Mouse (Mus musculus): ENCODE data around the gene Srp14. TPM values are rescaled to one million over a fixed set of nuclear protein-coding genes. Genes with fewer than 3 reads are reported as not detected.

The Srp14 gene
- total RNA-seq, 1 experiment from 2014 or later = 241 TPM

DNA sequence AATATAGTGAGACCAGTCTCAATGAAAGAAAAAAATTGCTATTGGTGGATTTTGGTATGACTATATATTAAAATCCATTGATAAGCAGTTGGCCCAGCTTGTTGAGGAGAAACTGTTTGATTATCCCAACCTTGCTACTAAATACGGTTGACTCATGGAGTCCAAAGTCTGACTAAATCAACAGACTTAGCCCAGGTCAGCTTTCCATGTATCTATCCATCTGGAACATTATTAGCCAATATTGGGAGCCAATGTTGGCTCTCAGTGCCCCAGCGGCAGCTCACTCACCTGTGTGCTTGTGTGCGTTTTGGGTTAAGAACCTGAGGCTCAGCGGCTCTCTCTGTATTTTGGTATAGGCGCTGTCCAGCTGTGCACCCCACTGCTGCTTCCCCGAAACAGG, 28.5 kb downstream of the Srp14 start:
- ATAC-seq (replicated peaks; ENCODE audit: insufficient number of reproducible peaks, low FRiP score, low TSS enrichment, poor library complexity, severe bottlenecking) = no peak

DNA sequence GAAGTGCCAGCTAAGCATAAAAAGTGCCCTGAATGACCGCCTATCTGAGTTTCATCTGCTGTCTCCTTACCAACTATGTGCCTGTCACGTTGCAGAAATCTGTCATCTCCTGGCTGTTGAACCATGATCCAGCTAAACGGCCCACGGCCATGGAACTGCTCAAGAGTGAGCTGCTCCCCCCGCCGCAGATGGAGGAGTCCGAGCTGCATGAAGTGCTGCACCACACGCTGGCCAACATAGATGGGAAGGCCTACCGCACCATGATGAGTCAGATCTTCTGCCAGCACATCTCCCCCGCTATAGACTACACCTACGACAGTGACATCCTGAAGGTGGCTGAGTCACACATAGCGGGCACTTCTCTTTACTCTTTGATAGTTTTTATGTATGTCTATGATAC, 31.3 kb downstream of the Srp14 start:
- no peak for ATAC-seq (replicated peaks; ENCODE audit: insufficient number of reproducible peaks, low FRiP score, low TSS enrichment, poor library complexity, severe bottlenecking)

DNA sequence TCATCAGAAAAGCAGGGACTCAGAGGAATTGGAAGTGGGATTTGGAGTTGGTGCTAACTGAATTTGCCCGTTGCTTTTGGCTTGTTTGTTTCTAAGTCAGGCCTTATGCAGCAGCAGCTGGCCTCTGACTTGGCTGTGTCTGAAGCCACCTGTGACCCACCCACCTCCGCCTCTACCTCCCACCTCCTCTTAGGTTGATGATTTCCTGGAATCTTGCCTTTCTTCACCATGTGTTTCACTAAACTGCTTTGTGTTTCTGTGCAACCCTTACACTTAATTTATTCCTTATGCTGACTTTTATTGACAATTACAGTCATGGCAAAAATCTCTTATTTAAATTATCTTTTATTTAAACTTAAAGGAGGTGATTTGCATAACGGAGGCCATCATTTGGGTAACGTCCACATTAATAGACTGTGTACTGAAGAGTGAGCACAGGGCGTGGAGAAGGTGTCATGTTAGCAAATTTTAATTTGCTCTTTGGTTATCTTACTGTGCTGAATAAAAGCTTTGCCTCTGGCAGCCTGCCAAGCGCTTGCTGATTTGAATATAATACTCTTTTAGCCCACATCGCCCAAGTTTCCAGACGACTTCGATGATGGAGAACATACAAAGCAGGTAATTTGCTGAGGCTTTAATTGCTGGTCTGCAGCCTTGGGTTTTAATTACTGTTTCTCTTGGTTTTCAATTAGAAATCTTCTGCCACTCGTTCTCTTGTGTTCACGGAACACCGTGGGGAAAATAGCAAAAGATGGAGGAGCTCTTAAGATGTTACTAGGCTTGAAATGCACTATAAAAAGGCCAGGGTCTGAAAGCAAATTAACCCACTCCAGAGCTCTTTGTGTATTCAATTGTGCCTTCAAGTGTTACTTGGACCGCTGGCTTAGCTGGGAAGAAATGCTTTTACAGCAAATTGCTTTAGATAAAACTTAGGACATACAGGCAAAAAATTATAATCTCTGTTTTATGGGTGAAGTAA, 33.5 kb downstream of the Srp14 start:
- no peak for ATAC-seq (replicated peaks; ENCODE audit: insufficient number of reproducible peaks, low FRiP score, low TSS enrichment, poor library complexity, severe bottlenecking)

DNA sequence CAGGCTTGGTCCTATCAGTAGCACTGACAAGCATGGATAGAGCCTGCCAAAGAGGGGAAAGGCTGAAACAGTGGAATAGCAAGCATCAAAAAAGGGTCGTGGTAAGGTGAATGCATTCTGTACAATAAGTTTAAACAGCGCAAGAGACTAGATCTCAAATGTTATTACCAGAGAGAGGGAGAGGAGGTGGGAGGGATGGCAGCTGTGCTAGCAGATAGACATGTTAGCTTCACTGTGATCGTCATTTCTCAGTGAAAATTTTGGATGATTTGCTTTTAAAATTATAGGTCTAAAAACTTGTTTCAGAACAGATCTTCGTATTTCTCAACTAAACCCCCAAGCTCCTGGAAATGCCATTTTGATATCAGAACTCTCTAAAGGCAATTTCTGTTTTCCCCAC, 36.8 kb downstream of the Srp14 start:
- no peak for ATAC-seq (replicated peaks; ENCODE audit: insufficient number of reproducible peaks, low FRiP score, low TSS enrichment, poor library complexity, severe bottlenecking)

DNA sequence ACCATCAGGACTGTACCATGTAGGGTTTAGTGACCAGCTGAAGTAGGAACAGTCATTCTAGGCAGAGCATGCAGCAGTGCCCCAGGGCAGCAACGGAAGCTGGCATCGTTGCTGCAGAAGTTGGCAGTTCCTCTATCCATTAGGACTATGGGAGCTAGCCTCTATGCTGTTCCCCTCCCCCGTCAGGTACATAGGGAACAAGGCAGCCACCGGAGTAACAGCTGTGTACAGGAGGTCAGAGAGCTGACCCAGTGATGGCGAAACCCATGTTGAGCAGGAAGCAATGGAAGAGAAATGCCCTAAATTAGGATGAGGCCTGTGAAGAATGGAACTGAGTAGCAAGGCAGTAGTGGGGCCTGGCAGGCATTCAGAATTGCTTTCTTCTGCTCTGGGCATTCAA, 37.3 kb downstream of the Srp14 start:
- ATAC-seq (replicated peaks; ENCODE audit: insufficient number of reproducible peaks, low FRiP score, low TSS enrichment, poor library complexity, severe bottlenecking) = no peak

DNA sequence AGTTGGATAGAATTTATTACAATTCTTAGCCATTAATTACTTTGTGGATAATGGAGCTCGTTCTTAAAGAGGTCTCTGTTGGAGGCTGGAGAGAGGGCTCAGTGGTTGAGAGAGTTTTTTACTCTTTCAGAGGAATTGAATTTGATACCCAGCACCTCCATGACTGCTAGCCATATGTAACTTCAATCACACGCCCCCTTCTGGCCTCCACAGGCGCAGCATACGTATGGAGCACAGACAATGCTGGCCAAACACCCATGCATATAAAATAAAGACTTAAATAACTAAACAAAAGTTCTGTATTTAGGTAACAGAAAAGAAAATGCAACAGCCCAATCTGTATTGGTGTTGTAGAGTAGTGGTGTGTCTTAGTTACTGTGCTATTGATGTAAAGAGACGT, 47.9 kb downstream of the Srp14 start:
- ATAC-seq (replicated peaks; ENCODE audit: insufficient number of reproducible peaks, low FRiP score, low TSS enrichment, poor library complexity, severe bottlenecking) = no peak

DNA sequence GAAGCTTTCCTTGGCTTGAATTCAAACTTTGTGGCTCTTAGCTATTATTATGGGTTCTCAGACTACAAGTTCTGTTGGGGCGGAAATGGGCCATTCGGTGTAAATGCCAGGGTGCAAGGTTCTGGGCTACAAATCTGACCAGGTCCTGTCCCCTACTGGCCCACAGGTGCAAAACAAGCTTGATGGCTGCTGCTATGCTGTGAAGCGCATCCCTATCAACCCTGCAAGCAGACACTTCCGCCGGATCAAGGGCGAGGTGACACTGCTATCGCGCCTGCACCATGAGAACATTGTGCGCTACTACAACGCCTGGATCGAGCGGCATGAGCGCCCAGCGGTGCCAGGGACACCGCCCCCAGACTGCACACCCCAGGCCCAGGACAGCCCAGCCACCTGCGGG, 48.9 kb downstream of the Srp14 start:
- no peak for ATAC-seq (replicated peaks; ENCODE audit: insufficient number of reproducible peaks, low FRiP score, low TSS enrichment, poor library complexity, severe bottlenecking)

DNA sequence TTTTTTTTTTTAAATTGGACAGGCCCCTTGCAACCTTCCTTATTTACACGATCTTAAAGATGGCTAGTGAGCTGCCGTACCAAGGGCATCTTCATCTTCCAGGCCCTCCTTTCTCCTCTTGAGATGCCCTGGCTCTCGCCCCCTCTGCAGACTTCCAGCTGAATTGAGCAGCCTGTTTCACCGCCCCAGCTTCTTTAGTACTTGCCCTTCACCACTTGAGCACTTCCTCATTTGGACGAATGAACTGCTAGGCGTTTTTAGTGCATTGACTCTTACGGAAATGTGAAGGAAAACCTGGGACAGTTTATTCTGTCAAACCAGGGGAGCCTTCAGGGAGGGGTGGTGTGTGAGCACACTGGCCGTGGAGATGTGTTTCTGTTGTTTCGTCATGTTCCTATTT, 50.2 kb downstream of the Srp14 start:
- ATAC-seq (replicated peaks; ENCODE audit: insufficient number of reproducible peaks, low FRiP score, low TSS enrichment, poor library complexity, severe bottlenecking) = no peak

DNA sequence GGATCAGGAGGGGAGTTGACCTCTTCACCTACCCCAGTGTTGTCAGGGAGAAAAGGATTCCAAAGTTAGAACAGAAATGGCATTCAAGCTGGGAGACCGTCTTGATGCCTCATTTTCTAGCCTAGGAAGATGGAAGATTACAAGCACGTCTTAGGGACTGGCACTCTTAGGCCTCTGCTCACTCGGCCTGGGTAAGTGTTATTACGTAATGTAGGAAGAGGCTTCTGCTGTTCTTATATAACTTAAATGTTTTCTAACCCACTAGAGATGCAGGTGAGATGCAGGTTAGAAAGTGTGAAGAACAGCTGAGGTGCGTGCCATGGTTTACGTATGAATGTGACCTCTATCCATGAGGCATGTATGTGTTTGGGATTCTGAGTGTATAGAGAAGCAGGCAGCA, 51.2 kb downstream of the Srp14 start:
- no peak for ATAC-seq (replicated peaks; ENCODE audit: insufficient number of reproducible peaks, low FRiP score, low TSS enrichment, poor library complexity, severe bottlenecking)

Other genes starting within 250 kb of the Srp14 start
- gene Fsip1, start 222.7 kb downstream of the Srp14 start, total RNA-seq (2017) = 0.49 to 2.0 TPM in 2 of 3 replicates, not detected in the other
- gene Gpr176, start 106.3 kb downstream of the Srp14 start, total RNA-seq (2017) = not detected in 3 replicates
- 11.1 to 23.8 TPM (median 23.0 TPM) in 3 replicates for gene Eif2ak4, start 91.1 kb downstream of the Srp14 start, total RNA-seq (2017)
- gene Bmf, start 70.0 kb upstream of the Srp14 start, total RNA-seq (2017) = 21.5 to 42.1 TPM (median 35.4 TPM) in 3 replicates
- 9.5 to 15.1 TPM (median 11.3 TPM) in 3 replicates for gene Bub1b, start 118.5 kb upstream of the Srp14 start, total RNA-seq (2017)
- 0.21 TPM in 1 of 3 replicates, not detected in the others for gene Pak6, start 183.6 kb upstream of the Srp14 start, total RNA-seq (2017)
- 0.58 TPM in 1 of 3 replicates, not detected in the others for gene Ankrd63, start 224.3 kb upstream of the Srp14 start, total RNA-seq (2017)
- gene Plcb2, start 248.7 kb upstream of the Srp14 start, total RNA-seq (2017) = 32.8 to 44.3 TPM (median 36.3 TPM) in 3 replicates

All from monocyte, adult 5-6 weeks (primary cell).